Comparison of ENCODE assay signal across 10 mouse cellular contexts in the genomic region with DNA sequence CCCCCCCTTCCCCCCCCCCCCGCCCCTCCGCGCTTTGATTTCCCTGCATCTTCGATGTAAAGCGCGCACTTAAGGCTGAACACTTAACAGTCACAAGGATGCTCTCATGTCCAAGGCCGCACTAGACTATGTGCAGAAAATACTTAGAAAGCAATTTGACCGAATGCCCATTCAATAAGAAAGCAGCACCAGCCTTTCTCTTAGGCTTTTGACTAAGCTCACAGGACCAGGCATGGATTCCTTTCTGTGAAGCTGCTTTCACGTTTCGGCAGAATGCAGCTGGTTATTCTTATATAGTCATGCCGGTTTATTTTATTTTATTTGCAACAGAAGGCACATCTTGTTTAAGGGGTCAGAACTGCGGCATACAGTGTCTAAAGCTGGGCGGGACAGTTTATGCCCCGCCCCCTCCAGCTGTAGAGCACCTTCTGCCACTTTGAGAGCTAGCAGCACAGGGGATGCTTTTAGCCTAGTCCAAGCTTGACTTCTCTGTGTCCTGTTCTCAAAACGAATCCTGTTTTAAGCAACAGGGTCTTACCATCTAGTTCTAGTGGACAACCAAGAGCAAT. TPM values are rescaled to one million over a fixed set of nuclear protein-coding genes. Genes with fewer than 3 reads are reported as not detected.
DNase-seq lines count a peak whose midpoint lies in the region; ATAC-seq lines count a peak whose summit lies in the region.
"Had no signal": no experiment of that assay in that cellular context is flagged by ENCODE, and none has a peak within 500 bp of the region (broad histone marks: within the 10 kb centered on the region; RNA-seq: fewer than 3 reads in every experiment).

No protein-coding gene starts in this region.

- H3K27me3 ChIP-seq in liver, embryonic 11.5 days (replicated peaks; ENCODE audit: control insufficient read depth, insufficient read depth, low read length): no peaks in the 10 kb centered on the region; the same call in 1 of the 2 replicates
- no peaks in the 10 kb centered on the region for H3K27me3 ChIP-seq in embryonic facial prominence, embryonic 15.5 days
- no peaks in the 10 kb centered on the region for H3K27me3 ChIP-seq in limb, embryonic 12.5 days

- no peaks in the 10 kb centered on the region for H3K36me3 ChIP-seq in liver, embryonic 11.5 days (ENCODE audit: control insufficient read depth, insufficient read depth, low read length)
- no peaks in the 10 kb centered on the region for H3K36me3 ChIP-seq in embryonic facial prominence, embryonic 15.5 days
- H3K36me3 ChIP-seq in limb, embryonic 12.5 days: no peaks in the 10 kb centered on the region

- no peaks in the 10 kb centered on the region for H3K4me1 ChIP-seq in liver, embryonic 11.5 days (replicated peaks; ENCODE audit: control insufficient read depth, insufficient read depth, low read length)
- H3K4me1 ChIP-seq in embryonic facial prominence, embryonic 15.5 days: peaks cover 4% of the 10 kb centered on the region; the same call in 1 of the 2 replicates
- H3K4me1 ChIP-seq in limb, embryonic 12.5 days (replicated peaks): peaks cover 7% of the 10 kb centered on the region

- H3K9ac ChIP-seq in liver, embryonic 11.5 days (ENCODE audit: low read depth, low read length): no peak overlapping the region
- H3K9ac ChIP-seq in embryonic facial prominence, embryonic 15.5 days: no peak overlapping the region
- no peak overlapping the region for H3K9ac ChIP-seq in limb, embryonic 12.5 days (replicated peaks)

- WGBS in liver, embryonic 11.5 days: 29% methylated on average over 15 of the region's 15 CpGs
- WGBS in embryonic facial prominence, embryonic 15.5 days: 14% methylated on average over 15 of the region's 15 CpGs
- WGBS in limb, embryonic 12.5 days: 21% methylated on average over 15 of the region's 15 CpGs

- no peak overlapping the region for H3K27ac ChIP-seq in liver, embryonic 11.5 days (ENCODE audit: low read depth, low read length)
- no peak overlapping the region for H3K27ac ChIP-seq in embryonic facial prominence, embryonic 15.5 days (replicated peaks)
- H3K27ac ChIP-seq in limb, embryonic 12.5 days: no peak overlapping the region
- H3K27ac ChIP-seq: left cerebral cortex, adult 2 months had no signal

- H3K4me3 ChIP-seq in liver, embryonic 11.5 days (ENCODE audit: low read depth, low read length): no peak overlapping the region
- peak overlapping the region; percentile 21 for H3K4me3 ChIP-seq in embryonic facial prominence, embryonic 15.5 days (replicated peaks)
- H3K4me3 ChIP-seq in limb, embryonic 12.5 days (replicated peaks): peak overlapping the region; percentile 26
- H3K4me3 ChIP-seq: left cerebral cortex, adult 2 months had no signal

- peak overlapping the region; percentile 31 for H3K4me2 ChIP-seq in liver, embryonic 11.5 days
- H3K4me2 ChIP-seq in embryonic facial prominence, embryonic 15.5 days (replicated peaks): peak overlapping the region; percentile 40
- H3K4me2 ChIP-seq in limb, embryonic 12.5 days: peak overlapping the region; percentile 57

- ATAC-seq in liver, embryonic 11.5 days (replicated peaks; ENCODE audit: low FRiP score): no peak
- ATAC-seq in embryonic facial prominence, embryonic 15.5 days (ENCODE audit: insufficient number of reproducible peaks, low FRiP score, low TSS enrichment, low read depth): no peak
- peak; percentile 81; the same call in 1 of the 2 replicates for ATAC-seq in limb, embryonic 12.5 days (ENCODE audit: insufficient number of reproducible peaks, insufficient read depth, low FRiP score, low TSS enrichment, low read depth)
- ATAC-seq: Patski had no signal

- no peak for DNase-seq in liver, embryonic 11.5 days (ENCODE audit: low spot score)
- no peak for DNase-seq in liver
- DNase-seq in retina, postnatal 1 day: peak; percentile 56
- DNase-seq in yolk sac, embryonic 10.5 days (ENCODE audit: low spot score): no peak
- DNase-seq in urinary bladder, postnatal 25 days (ENCODE audit: low spot score): no peak
- no peak for DNase-seq in kidney, postnatal 10 days

- no peaks in the 10 kb centered on the region for H3K9me3 ChIP-seq in liver, embryonic 11.5 days (ENCODE audit: control insufficient read depth, low read length)
- no peaks in the 10 kb centered on the region for H3K9me3 ChIP-seq in embryonic facial prominence, embryonic 15.5 days (replicated peaks)
- H3K9me3 ChIP-seq in limb, embryonic 12.5 days: no peaks in the 10 kb centered on the region

RNA-seq across cellular contexts. Expression of a gene that starts 30.8 kb away (rescaled TPM):
- 4.8 and 5.4 TPM in 2 replicates for polyA plus RNA-seq in liver, embryonic 11.5 days (2014; fragmentation: Nextera tagmentation; extraction: Ambion mirVana)
- polyA plus RNA-seq in embryonic facial prominence, embryonic 15.5 days (2015; fragmentation: Nextera tagmentation; extraction: Ambion mirVana): 12.2 and 14.5 TPM in 2 replicates
- 6.6 and 8.9 TPM in 2 replicates for polyA plus RNA-seq in limb, embryonic 12.5 days (2016; fragmentation: Nextera tagmentation; extraction: Ambion mirVana)
- polyA plus RNA-seq: Patski had no signal

RNA-seq across cellular contexts. Expression of a gene that starts 48.6 kb away (rescaled TPM):
- not detected in 2 replicates for polyA plus RNA-seq in liver, embryonic 11.5 days (2014; fragmentation: Nextera tagmentation; extraction: Ambion mirVana)
- polyA plus RNA-seq in embryonic facial prominence, embryonic 15.5 days (2015; fragmentation: Nextera tagmentation; extraction: Ambion mirVana): not detected in 2 replicates
- polyA plus RNA-seq in limb, embryonic 12.5 days (2016; fragmentation: Nextera tagmentation; extraction: Ambion mirVana): not detected in 2 replicates
- polyA plus RNA-seq: Patski had no signal
